Mouse (Mus musculus) thymus, adult 2 months (tissue): ENCODE results near the gene Qrfp.

Experiments
- CTCF ChIP-seq: fragments of 200-500 bp; IDR thresholded peaks from 2 replicates; pipeline ENCODE4 v1.5.1; 2012; ENCODE audit warnings: mild to moderate bottlenecking, control low read depth, low read length, moderate library complexity, borderline replicate concordance; ENCODE audit not compliant: control insufficient read depth, poor library complexity, insufficient read depth; ENCODE audit errors: extremely low read depth
- POLR2A ChIP-seq: fragments of 200-500 bp; IDR thresholded peaks from 2 replicates; pipeline ENCODE4 v1.6.1; 2012; ENCODE audit warnings: mild to moderate bottlenecking, low read length, control low read depth, moderate library complexity; ENCODE audit not compliant: control insufficient read depth, poor library complexity, insufficient read depth; ENCODE audit errors: extremely low read depth

DNA sequence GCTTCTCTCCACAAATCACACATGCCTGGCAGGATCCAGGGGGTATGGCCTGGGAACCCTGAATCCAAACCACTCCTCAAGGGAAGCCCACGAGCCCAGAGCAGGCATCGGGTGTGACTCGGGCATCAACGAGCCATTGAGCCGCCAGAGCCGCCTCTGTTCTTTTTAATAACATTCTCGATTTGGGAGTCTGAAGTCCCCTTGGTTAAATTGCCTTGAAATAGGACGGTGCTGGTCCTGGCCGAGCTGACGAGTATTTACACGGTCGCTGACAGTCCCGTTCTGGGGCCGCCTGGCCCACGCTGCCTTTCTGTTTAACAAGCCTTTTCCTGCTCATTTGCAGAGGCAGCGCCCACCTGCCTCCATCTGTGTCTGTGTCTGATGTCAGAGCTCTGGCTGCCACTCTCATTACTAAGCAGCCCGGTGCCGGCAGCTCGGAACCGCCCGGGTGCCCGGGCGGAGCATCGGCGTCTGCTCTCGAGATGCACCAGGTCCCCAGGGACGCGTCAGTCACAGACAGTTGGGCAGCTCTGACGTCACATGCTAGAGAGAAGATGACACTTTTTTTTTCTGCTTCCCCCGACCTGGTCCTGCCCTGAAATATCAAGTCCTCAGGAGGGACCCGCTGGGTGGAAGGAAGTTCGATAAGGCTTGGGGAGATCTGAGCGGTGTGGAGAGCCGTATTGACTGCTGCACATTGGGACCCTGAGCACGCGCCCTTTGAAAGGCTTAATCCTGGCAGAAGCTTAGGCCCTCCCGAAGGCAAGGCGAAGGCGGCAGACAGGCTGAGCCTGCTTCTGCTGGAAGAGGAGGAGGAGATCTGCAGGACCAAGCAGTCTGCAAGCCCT, 12.4 kb upstream of the Qrfp start:
- TF ChIP-seq POLR2A (no peak), CTCF (no peak)
